Mouse (Mus musculus) layer of hippocampus, adult 9-11 months (tissue): Measurements from ENCODE around the gene Traf3.

Experiments used
- DNase-seq: peaks from one replicate; pipeline ENCODE4 v3.0.0; 2022

The Traf3 gene

DNA sequence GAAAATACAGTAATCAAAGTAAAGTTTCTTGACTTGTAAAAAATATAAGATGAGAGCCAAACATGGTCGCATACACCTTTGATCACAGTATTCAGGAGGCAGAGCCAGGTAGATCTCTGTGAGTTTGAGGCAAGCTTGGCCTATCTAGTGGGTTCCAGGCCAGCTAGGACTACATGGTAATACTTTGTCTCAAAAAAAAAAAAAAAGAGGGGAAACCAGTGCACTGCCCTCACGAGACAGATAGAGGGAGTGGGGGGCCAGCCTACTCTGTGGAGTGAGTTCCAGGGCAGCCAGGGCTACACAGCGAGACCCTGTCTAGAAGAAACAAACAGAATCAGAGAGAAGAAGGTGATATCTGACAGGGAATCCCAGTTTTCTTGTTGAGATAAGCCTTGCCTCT is 41.5 kb downstream of the Traf3 start:
- no peak for DNase-seq

DNA sequence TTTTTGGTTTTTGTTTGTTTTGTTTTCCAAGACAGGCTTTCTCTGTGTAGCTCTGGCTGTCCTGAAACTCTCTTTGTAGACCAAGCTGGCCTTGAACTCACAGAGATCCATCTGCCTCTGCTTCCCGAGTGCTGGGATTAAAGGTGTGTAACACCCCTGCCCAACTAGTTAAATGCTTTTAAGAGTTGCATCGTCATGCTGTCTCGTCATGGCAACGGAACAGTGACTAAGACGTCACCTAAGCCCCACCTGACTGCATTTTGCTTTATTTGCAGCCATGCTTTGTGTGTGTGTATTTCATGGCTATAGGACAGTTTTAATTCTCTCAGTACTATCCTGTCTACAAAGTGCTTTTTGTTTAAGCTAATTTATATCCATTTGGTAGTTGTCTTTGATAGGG is 45.6 kb downstream of the Traf3 start:
- DNase-seq, result no peak

DNA sequence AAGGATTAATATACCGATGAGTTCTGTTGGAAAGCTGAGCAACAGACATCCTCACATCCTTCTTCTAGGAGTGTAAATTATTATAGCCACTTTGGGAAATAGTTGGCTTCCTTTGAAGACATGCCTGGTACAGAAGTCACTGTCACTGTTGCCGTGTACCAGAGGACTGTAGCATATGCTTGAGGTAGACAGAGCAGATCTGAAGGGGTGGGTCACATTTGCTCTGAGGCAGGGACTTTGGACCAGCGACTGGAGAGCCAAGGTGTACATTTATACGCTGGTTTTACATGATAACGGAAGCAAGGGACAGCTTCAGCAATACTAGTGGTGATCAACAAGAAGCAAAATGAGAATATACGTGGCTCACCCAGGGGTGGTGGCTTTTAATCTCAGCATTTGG is 52.7 kb downstream of the Traf3 start:
- no peak for DNase-seq

DNA sequence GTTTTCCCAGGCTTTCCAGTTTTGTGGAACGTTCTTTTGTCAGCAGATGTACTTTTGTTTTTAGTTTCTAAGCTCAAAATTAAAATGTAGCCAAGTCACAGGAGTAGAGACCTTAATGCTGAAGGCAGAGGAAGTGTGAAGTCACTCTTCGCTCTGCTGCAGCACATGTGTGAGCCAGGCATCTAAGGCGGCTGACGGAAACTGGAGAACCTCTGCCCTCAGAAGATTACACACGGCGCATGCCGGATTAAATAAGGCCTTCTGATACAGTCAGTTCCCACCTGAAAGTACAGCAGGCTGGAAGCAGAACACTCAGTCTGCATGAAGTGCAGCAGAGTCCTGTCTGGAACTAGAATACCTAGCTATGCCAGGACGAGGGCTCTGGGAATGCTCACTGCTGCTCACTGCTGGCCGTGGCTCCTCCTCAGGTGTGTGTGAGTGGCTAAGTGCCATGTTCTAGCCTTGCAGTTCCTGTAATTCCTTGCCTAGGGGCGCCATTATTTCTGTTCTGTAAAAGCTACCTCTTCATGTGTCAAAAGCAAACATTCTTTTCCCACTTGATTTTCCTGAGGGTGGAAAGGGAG is 59.1 kb downstream of the Traf3 start:
- no peak for DNase-seq

DNA sequence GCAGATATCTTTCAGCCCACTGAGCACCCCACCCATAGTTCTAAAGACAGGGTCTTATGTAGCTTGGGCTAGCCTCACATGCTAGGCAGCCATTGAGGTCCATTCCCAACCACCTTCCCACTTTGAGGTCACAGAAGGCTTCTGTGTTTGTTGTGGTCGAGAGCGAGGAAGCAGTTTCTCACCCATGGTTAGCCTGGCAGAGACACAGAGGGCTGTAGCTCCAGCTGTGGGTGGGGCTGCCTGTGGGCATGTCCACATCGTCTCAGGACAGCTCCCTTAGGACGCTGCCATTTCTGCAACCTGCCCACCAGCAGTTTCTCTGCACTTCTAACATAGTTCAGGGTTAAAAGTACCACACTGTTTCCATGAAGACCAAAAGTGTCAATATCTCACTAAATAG is 61.2 kb downstream of the Traf3 start:
- DNase-seq, result no peak

DNA sequence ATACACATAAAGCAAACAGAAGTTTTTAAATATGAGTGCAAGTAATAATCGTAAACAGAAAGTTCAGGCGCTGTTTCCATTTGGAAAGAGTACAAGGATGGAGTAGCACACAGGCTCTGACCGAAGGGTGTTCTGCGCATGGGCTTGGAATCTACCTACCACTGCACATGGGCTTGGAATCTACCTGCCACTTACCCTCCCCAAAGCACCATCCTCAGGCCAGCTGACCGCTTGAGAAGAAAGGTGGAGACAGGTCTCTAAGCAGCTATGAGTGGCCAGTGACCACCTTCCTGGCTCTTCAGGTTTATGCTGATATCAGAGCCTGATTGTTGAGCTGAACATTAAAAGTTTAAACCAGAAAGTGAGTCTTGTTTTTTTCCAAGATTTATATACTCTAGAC is 62.3 kb downstream of the Traf3 start:
- DNase-seq, result no peak

DNA sequence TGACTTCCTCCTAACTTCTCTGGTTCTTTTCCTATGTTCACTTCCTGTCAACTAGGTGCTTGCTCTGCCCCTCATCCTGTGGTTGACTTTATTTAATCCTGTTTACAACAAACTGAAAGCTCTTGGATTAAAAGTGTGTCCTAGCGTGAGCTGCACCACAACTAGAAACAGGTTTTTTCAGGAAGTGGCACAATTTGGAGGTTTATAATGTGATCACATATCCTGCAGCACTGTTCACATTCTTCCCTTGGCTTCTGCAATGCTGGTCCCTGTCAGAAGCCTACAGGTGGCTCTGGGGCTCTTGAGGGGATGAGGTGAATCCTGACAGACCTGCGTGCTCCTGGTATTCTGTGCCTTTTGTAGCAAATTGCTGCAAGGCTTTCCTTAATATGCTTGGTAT is 64.6 kb downstream of the Traf3 start:
- no peak for DNase-seq

DNA sequence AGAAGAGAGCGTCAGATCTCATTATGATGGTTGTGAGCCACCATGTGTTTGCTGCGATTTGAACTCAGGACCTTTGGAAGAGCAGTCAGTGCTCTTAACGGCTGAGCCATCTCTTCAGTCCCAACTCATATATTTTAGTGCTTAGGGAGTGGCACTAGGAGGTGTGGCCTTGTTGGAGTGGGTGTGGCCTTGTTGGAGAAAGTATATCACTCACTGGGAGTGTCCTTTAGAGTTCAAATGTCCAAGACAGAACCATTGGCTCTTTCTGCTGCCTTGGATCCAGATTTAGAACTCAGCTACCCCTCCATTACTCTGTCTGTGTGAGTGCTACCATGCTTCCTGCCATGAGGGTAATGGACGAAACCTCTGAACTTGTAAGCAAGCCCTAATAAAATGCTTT is 67.6 kb downstream of the Traf3 start:
- no peak for DNase-seq

DNA sequence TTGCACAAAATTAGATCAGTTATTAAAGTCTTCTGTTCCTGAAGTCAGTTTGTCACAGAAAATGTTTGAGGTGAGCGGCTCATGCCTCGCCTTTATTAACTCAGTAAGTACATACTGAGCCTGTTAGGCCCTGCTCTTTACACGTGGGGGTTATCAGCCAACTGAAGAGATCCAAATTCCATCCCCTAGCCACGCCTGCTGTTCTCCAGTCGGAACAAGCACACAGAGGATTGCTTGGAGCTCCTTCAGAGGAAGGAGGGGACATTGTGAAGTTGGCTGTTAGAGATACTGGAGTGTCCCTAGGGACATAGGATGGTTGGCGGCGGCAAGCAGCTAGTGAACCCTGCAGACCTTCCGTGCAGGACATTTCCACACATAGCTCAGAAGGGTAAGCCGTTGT is 68.2 kb downstream of the Traf3 start:
- no peak for DNase-seq

DNA sequence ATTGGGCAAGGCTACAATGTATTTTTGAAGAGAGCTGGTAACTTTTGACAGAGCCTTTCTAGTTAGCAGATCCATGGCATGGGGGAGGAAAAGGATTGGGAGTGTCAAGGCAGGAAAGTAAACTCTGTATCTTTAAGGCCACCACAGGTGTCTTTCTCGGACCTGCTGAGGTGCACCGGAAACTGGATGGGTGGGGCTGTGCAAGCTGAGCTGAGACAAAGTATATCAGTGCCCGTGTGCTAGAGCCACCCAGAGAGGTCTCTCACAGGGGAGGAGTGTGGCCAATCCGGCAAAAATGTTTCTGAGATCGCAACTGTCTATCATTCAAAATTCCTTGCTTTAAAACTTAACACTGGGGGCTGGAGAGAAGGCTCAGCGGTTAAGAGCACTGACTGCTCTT is 69.5 kb downstream of the Traf3 start:
- DNase-seq, result no peak

DNA sequence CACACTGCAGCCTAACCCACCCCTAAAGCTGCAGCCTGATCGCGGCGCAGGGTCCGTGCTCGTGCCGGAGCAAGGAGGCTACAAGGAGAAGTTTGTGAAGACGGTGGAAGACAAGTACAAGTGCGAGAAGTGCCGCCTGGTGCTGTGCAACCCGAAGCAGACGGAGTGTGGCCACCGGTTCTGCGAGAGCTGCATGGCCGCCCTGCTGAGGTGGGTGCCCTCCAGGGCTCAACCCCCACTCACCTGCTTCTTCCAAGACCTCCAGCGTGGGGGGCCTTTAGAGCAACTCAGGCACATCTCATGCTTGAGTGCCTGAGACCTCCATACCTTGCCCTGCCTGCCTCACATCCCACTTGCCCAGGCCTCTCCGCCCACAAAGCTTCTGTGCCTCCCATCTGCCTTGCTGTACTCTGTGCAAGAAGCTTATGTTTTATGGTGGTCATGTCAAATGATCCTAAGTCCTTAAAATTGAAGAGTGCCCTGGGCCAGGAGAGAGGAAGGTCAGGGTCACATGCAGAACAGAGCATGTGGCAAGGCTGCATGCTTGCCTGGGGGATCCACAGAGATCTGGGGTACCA is 71.5 kb downstream of the Traf3 start:
- DNase-seq, result peak; percentile 48

DNA sequence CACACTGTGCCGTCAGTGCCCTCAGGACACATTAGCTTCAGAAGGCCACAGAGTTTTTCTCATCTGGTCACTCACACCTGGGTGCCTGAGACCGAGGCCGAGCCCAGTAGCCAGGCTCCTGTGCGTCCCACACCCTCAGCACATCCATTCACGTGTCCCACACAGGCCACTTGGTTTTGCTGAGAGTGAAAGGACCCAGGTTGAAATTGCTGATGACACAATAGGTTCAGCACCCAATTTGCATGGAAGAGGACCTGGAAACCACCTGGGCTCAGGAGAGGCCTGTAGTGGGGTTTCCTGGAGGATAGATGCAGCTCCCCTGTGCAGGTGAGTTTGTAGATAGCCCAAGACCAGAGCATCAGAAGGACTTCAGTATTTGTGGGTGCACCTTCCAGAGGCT is 72.2 kb downstream of the Traf3 start:
- DNase-seq, result no peak

DNA sequence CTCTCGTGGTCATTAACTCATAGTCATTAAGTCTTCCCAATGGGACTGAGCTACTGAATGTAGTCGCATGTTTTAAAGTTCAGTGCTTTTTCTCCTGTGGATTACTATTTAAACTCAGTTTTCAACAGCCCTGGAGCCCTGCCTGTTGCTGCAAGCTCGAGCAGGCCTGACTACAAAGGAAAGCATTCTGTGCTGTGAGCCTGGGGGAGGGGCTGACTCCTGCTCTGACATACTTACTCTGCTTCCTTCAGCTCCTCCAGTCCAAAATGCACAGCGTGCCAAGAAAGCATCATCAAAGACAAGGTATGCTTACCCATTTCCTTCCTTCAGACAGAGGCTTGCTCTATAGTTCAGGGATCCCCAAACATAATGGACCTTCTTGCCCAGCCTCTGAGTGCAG is 72.6 kb downstream of the Traf3 start:
- peak; percentile 59 for DNase-seq

DNA sequence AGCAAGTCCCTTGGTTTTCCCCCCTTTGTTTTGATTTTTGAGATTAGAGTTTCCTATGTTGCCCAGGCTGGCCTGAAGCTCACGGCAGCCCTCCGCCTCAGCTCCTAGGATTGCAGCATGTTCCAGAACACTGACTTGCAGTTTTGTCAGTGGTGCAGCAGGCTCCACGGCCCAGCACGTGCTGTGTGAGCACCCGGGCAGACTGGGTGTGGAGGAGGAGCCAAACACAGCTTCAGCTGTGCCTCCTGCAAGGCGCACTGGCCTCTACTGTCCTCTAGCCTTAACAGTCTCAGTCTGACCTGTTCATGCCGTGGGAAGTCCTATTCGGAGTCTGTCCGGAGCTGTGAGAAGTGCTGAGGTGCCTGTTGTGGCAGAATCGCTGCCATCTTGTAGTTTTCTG is 73.8 kb downstream of the Traf3 start:
- DNase-seq, result no peak

DNA sequence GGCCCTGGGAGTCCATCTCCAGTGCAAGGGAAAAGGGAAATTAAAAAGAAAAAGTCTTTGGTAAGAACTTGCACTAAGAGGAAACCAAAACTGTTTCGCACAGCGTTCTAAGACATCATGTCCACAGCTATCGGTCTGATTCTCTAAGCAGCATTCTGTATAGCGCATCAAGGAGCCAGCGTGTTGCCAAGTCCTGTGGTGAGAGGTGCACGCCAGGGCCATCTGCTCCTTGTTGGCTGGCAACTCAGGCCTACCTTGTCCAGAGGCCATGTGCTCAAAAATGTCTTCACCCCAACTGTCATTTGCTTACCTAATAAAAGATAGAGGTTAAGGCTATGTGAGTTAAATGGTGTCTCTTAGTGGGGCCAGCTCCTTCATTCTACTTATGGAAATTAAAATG is 75.7 kb downstream of the Traf3 start:
- DNase-seq, result no peak

DNA sequence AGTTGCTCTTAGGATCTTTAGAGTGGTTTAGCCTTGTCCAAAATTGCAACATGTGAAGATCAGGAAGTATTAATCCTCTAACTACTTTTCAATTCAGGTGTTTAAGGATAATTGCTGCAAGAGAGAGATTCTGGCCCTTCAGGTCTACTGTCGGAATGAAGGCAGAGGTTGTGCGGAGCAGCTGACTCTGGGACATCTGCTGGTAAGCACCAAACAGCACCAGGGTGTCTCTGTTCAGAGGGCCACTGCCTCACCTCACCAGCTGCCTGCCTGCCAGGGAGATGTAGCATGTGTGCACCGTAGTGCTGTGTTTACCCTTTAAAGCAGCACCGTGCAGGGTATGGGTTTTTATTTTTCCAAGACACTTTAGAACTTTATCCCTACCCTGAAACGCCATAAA is 76.2 kb downstream of the Traf3 start:
- DNase-seq, result no peak

DNA sequence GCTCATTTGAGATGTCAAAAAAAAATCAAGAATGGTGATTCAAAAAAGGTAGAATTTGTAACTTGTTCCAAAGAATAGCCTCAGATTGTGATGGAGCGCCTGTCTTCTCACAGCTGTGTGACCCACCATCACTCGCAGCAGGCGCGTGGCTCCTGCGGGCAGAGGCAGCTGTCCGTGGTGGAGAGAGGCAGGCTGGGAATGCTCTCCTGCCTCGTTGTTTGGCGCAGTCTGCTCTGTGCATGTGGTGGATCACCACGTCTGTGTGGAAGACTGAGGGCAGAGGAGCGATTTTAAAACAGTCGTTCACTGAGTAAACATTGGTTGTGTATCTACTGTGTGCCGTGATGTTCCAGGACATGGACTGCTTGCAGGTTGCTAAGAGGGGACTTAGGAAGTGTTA is 77.6 kb downstream of the Traf3 start:
- no peak for DNase-seq

DNA sequence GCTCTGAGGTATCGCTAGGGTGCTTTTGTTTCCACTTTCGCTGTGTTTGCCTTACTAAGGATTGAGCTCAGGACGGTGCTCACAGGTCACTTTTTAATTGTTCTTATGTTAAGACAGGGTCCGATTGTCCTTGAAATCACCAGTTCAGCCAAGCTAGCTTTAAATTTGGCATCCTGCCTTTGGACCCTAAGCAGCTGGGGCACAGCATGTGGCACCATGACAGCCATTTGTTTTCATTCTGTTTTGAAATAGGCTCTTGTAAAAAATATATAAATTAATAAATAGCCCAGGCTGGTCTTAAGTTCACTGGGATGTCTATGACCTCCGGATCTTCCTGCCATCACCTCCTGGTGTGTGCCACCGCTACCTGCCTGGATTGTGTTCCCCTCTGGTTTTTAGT is 78.9 kb downstream of the Traf3 start:
- no peak for DNase-seq

DNA sequence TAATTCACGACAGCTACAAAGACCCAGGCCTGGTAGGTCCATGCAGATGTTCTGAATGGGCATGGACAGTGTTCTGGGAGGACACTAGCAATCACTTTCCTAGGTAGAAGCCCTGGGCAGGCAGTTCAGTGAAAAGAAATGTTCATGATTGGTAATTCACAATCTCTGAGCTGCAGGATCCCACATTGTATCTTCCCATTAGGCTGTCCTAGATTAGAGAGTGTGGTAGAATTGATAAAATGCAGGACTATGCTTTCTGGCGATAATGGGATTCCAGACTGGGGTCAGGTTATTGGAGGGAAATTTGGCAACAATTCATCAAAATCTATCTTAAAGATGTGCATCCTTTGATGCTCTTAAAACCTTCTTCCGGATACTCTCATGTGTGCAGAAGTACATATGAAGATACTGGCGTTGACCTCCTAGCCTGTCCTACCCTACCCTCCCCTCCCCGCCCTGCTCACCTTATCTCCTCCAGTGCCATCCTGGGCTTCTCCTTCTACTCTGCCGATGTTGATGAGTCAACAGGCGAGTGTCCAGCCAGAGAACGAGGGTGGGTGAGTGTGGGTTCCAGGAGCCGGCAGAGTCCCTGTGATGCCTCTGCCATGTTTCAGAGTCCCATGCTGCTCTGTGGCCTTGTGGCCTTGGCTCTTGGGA is 80.8 kb downstream of the Traf3 start:
- DNase-seq, result no peak

DNA sequence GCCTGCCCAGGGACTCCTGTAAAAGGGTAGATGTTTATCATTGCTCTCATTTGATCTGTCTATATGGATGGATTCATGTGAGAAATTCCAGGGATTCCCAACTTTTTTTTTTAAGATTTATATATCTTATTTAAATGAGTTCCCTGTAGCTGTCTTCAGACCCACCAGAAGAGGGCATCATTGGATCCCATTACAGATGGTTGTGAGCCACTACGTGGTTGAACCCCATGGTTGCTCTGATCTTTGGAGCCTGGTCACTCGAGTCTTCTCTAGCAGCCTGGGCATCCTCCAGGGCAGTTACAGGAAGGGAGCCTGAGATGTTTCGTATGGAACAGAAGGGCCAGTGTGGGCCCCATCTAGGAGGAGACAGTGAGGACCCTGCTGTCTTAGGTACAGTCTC is 82.9 kb downstream of the Traf3 start:
- DNase-seq, result no peak

DNA sequence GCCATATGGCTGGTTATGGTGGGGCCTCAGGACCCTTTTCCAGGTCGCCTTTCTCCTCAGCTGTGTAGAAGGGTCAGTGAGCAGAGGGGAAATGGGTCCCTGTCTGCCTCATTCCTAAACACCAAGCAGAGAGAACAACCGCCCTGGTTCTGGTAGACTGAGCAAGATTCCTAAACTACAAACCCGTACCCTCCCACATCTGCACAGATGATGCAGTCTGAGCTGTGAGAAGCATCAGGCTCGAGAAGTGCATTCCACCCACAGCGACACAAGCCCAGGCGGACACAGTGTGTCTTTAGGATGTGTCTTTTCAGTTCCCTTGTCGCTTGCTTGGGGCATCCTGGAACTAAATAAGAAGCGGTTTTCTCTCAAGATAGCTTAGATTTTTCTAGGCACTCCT is 83.9 kb downstream of the Traf3 start:
- DNase-seq, result no peak

DNA sequence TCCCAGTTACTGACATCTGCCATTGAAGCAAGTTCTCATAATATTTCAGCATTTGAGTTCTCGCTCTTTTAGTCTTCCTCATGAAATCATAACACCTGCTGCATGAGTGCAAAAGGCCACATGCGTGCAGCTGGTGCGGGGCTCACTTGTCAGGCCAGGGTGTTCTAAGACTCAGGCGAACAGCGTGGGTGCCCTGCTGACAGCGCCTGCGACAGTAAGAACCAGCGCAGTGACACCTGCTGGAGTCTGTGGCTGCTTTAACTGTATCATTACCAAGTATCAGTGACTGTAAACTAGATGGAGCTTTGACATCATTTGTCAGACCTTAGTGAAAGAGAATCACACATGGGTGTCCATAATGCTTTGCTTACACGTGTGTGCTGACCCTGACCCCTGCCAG is 85.1 kb downstream of the Traf3 start:
- DNase-seq, result no peak

DNA sequence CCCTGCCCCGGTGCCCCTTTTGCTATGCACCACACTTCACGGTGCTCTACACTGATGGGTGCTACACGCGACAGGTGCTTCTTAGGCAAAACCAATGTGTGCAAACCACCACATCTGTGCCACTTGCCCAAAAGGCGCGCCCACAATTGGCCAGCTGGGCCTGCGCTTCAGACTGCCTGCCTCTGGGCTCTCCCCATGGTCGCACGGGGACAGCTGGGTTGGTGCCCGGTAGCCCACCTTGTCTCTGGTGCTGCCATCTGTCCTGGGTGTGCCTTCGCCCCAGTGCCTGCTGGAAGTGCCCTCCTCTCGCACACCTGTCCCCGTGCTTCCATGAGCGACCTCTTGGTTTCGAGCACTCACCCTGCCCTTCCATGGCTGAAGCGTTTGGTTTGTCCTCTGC is 97.5 kb downstream of the Traf3 start:
- no peak for DNase-seq

DNA sequence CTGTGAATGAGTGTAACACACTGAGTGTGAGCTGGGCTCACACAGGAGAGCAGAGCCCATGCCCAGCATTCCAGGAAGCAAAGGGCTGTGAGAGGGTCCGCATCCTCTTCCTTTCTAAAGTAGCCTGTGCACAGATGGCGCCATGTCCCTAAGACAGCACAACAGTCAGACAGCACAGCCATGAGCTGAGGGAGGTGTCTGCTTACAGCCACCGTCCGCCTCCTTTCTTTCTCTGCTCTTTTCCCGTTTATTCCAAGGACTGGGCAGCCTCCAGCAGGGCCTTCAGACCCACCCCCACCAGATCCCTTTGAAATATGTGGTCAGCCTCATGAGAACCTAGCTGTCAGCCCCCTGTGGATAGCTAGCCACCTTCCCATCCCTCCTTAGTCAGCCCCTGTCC is 99.0 kb downstream of the Traf3 start:
- no peak for DNase-seq

DNA sequence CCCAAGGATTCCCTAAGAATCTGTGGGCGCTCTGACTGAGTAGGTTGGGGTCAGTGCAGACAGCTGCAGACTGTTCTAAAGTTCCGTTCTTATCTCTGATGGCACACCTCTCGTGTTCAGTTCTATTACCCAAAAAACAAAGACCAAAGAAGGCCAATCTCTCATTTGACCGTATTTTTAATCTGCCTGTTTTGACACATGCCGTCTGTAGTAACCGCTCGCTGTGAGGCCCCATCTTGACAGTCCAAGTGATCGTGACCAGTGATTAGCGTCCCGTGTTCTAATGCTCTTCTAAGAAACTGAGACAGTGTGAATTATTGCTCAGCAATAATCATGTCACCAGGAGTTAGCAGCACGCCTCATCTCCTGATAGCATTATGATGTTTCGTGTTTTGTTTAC is 100.4 kb downstream of the Traf3 start:
- DNase-seq, result no peak
